Mouse (Mus musculus) myocyte (in vitro differentiated cells): ENCODE results near the gene Zfp384. TPM values are rescaled to one million over a fixed set of nuclear protein-coding genes. Genes with fewer than 3 reads are reported as not detected.

Experiments
- H3K27me3 ChIP-seq: one replicate; pipeline ENCODE4 v1.6.1; 2011; ENCODE audit not compliant: control insufficient read depth, insufficient read depth, insufficient read length
- H3K36me3 ChIP-seq: one replicate; pipeline ENCODE4 v1.6.1; 2011; ENCODE audit not compliant: control insufficient read depth, insufficient read depth
- H3K4me2 ChIP-seq: one replicate; pipeline ENCODE4 v1.6.1; 2011; ENCODE audit warnings: low read depth, control low read depth
- H3K4me3 ChIP-seq: one replicate; pipeline ENCODE4 v1.5.1; 2011; ENCODE audit warnings: mild to moderate bottlenecking, control low read depth, moderate library complexity
- H3K79me2 ChIP-seq: one replicate; pipeline ENCODE4 v1.6.1; 2011; ENCODE audit not compliant: control insufficient read depth, insufficient read depth
- H3ac ChIP-seq: one replicate; pipeline ENCODE4 v1.6.1; 2011; ENCODE audit not compliant: control insufficient read depth, insufficient read length
- CEBPB ChIP-seq: IDR thresholded peaks from 2 replicates; pipeline ENCODE4 v1.6.1; 2011; ENCODE audit warnings: mild to moderate bottlenecking, moderate library complexity; ENCODE audit not compliant: poor library complexity, insufficient read depth, severe bottlenecking
- E2F4 ChIP-seq: IDR thresholded peaks from one replicate; pipeline ENCODE4 v1.6.1; 2011; ENCODE audit warnings: mild to moderate bottlenecking, control low read depth, moderate library complexity; ENCODE audit not compliant: insufficient read depth
- MAX ChIP-seq: IDR thresholded peaks from one replicate; pipeline ENCODE4 v1.6.1; 2011; ENCODE audit warnings: low read depth, mild to moderate bottlenecking, control low read depth
- MYOD1 ChIP-seq, 3 experiments: IDR thresholded peaks; one replicate each; pipeline ENCODE4 v1.6.1; 2011; ENCODE audit warnings: control low read depth in 2 of 3, low read depth in 2 of 3, mild to moderate bottlenecking in 2 of 3, moderate library complexity in 1 of 3; ENCODE audit not compliant: insufficient read length in 2 of 3, control insufficient read depth in 1 of 3
- MYOG ChIP-seq, 3 experiments: IDR thresholded peaks; one replicate each; pipeline ENCODE4 v1.6.1; 2011; ENCODE audit warnings: control low read depth in 2 of 3, low read depth in 2 of 3, mild to moderate bottlenecking in 2 of 3; ENCODE audit not compliant: insufficient read length in 2 of 3, control insufficient read depth in 1 of 3, insufficient read depth in 1 of 3
- POLR2A ChIP-seq: IDR thresholded peaks from one replicate; pipeline ENCODE4 v1.6.1; 2011; ENCODE audit warnings: low read depth, mild to moderate bottlenecking, control low read depth, moderate library complexity; ENCODE audit not compliant: insufficient read length
- POLR2AphosphoS2 ChIP-seq: IDR thresholded peaks from one replicate; pipeline ENCODE4 v1.6.1; 2011; ENCODE audit warnings: low read depth, control low read depth; ENCODE audit not compliant: insufficient read length
- REST ChIP-seq: IDR thresholded peaks from one replicate; pipeline ENCODE4 v1.6.1; 2011; ENCODE audit warnings: mild to moderate bottlenecking, control low read depth, moderate library complexity; ENCODE audit not compliant: insufficient read depth, insufficient read length
- SRF ChIP-seq: IDR thresholded peaks from one replicate; pipeline ENCODE4 v1.6.1; 2011; ENCODE audit warnings: low read depth; ENCODE audit not compliant: control insufficient read depth, insufficient read length
- TCF12 ChIP-seq: IDR thresholded peaks from one replicate; pipeline ENCODE4 v1.6.1; 2011; ENCODE audit warnings: mild to moderate bottlenecking, control low read depth; ENCODE audit not compliant: poor library complexity, insufficient read depth, severe bottlenecking
- TCF3 ChIP-seq: IDR thresholded peaks from one replicate; pipeline ENCODE4 v1.6.1; 2011; ENCODE audit warnings: low read depth, control low read depth; ENCODE audit not compliant: insufficient read length
- USF1 ChIP-seq: IDR thresholded peaks from one replicate; pipeline ENCODE4 v1.6.1; 2011; ENCODE audit warnings: low read depth, mild to moderate bottlenecking, control low read depth, moderate library complexity
- polyA plus RNA-seq: library from polyadenylated mRNA; unstranded; fragments of >200 nt; fragmentation: generic; extraction: Trizol; gene quantifications from one replicate; pipeline ENCODE4 v1.2.1, GENCODE M21; 2012; ENCODE audit warnings: missing spikeins

Gene Zfp384
- polyA plus RNA-seq, 1 experiment, result 20.8 TPM

DNA sequence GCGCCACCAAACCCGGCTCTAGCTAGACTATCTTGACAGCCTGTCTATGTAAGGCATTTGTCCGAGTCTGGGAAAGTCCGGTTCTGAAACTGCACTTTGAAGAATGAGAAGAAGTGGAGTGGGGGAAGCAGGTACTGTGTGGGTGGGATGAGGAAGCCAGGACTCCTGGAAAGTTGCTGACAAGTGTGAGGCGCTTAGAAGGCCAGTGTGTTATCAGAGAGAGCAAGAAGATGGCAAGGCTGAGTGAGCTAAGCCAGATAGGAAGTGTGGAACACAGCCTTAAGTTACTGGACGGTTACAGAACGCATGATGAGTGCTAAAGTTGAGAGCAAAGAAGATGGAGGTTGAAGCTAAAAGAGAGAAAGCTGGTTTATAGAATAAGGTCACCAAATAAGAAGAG is 33.1 kb downstream of the Zfp384 start:
- Histone ChIP-seq H3K27me3 (no peaks in the 10 kb centered on the region), H3ac (no peak overlapping the region), H3K4me3 (no peak overlapping the region), H3K36me3 (peaks cover 9% of the 10 kb centered on the region), H3K4me2 (no peak overlapping the region), H3K79me2 (peaks cover 16% of the 10 kb centered on the region)
- TF ChIP-seq USF1 (no peak), POLR2A (no peak), POLR2AphosphoS2 (no peak)

DNA sequence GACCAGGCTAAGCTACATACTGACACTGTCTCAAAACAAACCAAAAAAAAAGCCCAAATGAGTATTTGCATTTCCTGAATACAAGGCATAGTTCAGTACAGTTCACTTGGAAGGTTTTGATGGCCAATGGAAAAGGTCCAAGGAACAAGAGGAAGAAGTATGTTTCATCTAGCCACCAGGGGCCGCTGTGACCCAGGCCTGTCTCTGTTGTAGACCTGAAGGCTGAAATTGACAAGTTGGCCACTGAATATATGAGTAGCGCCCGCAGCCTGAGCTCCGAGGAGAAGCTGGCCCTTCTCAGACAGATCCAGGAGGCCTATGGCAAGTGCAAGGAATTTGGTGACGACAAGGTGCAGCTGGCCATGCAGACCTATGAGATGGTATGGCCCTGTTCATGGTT is 37.7 kb downstream of the Zfp384 start:
- Histone ChIP-seq H3K4me2 (no peak overlapping the region), H3K79me2 (peaks cover 6% of the 10 kb centered on the region), H3K27me3 (no peaks in the 10 kb centered on the region), H3ac (no peak overlapping the region), H3K36me3 (peaks cover 19% of the 10 kb centered on the region), H3K4me3 (no peak overlapping the region)
- TF ChIP-seq POLR2A (no peak), CEBPB (no peak), REST (no peak), TCF3 (no peak), MAX (no peak), POLR2AphosphoS2 (no peak), E2F4 (no peak), MYOG (IDR thresholded peaks at IDR 0.05; ENCODE audit: control insufficient read depth in 1 of 3, insufficient read depth in 1 of 3, insufficient read length in 2 of 3, low read depth in 2 of 3) (no peak)

GRCm38 (mm10) chr6:125049678-125050077 is 40.7 kb downstream of the Zfp384 start, which contains the start of gene Acrbp:
Acrbp (plus strand) TSS chr6:125049689.
- TF ChIP-seq POLR2A (no peak), POLR2AphosphoS2 (no peak), E2F4 (no peak), USF1 (no peak), CEBPB (no peak), MAX (no peak), MYOD1 (IDR thresholded peaks at IDR 0.05; ENCODE audit: control insufficient read depth in 1 of 3, insufficient read length in 2 of 3, low read depth in 2 of 3) (no peak), REST (no peak), MYOG (IDR thresholded peaks at IDR 0.05; ENCODE audit: control insufficient read depth in 1 of 3, insufficient read depth in 1 of 3, insufficient read length in 2 of 3, low read depth in 2 of 3) (no peak), TCF3 (no peak), SRF (no peak)
- H3K79me2 ChIP-seq, result no peaks in the 10 kb centered on the region
- no peak within 1 kb of the TSS for H3K4me3 ChIP-seq
- no peak within 1 kb of the TSS for H3K4me2 ChIP-seq
- H3K36me3 ChIP-seq, result peaks cover 19% of the 10 kb centered on the region
- H3ac ChIP-seq, result no peak within 1 kb of the TSS
- H3K27me3 ChIP-seq, result no peaks in the 10 kb centered on the region

DNA sequence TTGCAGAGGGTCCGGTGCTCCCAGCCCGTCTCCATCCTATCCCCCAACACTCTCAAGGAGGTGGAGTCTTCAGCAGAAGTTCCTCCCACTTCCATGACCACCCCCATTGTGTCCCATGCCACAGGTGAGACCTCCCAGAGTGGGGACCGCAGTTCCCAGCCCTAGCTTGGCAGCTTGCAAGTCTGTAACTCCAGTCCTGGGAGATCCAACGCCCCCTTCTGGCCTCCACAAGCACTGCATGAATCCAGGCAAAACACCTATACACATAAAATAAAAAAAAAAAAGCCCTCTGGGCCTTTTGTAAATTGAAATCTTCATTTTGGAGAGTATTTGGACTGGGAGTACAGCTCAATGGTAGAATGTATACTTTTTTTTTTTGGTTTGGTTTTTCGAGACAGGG is 42.3 kb downstream of the Zfp384 start:
- TF ChIP-seq MYOG (IDR thresholded peaks at IDR 0.05; ENCODE audit: control insufficient read depth in 1 of 3, insufficient read depth in 1 of 3, insufficient read length in 2 of 3, low read depth in 2 of 3) (no peak), POLR2AphosphoS2 (no peak), POLR2A (no peak), MAX (no peak), TCF12 (no peak)
- H3K36me3 ChIP-seq, result peaks cover 19% of the 10 kb centered on the region
- no peak overlapping the region for H3ac ChIP-seq
- H3K4me2 ChIP-seq, result no peak overlapping the region
- H3K4me3 ChIP-seq, result no peak overlapping the region
- no peaks in the 10 kb centered on the region for H3K27me3 ChIP-seq
- no peaks in the 10 kb centered on the region for H3K79me2 ChIP-seq

DNA sequence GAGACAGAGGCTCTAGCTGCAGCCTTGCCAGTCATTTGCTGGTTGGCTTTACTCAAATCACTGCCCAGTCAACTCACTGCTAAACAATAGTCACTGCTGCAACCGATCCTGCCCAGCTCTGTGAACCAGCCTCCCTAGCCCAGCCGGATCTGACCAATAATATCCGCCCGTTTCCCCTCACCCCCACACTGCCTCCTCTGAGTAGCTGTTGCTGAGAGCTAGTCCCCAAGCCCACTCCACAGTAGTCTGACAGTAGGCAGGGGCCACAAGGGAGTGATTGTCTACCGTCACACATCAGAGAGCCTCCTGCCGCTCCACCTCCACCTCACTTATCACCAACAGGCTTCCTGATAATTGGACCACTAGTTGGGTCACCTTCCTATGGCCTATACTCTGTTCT is 52.5 kb downstream of the Zfp384 start:
- TF ChIP-seq MAX (no peak), SRF (no peak), POLR2AphosphoS2 (no peak), TCF12 (no peak), TCF3 (no peak), REST (no peak), MYOD1 (IDR thresholded peaks at IDR 0.05; ENCODE audit: control insufficient read depth in 1 of 3, insufficient read length in 2 of 3, low read depth in 2 of 3) (no peak), POLR2A (no peak), CEBPB (no peak), E2F4 (no peak), MYOG (IDR thresholded peaks at IDR 0.05; ENCODE audit: control insufficient read depth in 1 of 3, insufficient read depth in 1 of 3, insufficient read length in 2 of 3, low read depth in 2 of 3) (no peak), USF1 (no peak)
- Histone ChIP-seq H3K36me3 (no peaks in the 10 kb centered on the region), H3K4me3 (no peak overlapping the region), H3K27me3 (peaks cover 33% of the 10 kb centered on the region), H3ac (no peak overlapping the region), H3K4me2 (no peak overlapping the region), H3K79me2 (no peaks in the 10 kb centered on the region)
